Mouse (Mus musculus) frontal cortex, postnatal 25 days (tissue): ENCODE data around the gene Eno3.

Source experiments
- DNase-seq, 2 experiments: peaks; one replicate each; pipeline ENCODE4 v3.0.0; 2022; ENCODE audit warnings: low spot score in 2 of 2

The Eno3 gene

DNA sequence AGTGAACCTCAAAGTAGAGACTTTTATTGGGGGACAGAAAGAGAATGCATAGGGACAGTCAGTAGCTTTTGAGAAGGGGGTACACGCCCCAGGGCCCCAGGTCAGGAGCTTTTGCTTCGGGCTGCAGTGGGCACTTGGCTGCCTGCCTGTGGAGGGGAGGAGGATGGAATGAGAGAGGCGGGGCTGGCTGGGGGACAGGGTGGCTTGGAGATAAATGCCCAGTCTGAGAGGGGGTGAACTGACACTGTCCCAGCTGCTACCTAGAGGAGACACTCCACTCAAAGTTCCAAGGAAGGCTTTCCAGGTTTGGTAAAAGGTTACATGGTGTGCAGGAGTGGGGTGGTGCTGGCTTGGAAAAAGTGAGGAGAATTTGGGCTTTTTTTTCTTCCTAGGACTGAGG lies at the start of gene Eno3:
Eno3 (plus strand) TSS at position 239 of the 400 bp plus-strand sequence.
- no peak for DNase-seq

GRCm38 (mm10) chr11:70607611-70608010 lies 49.4 kb upstream of the Eno3 start:
- no peak for DNase-seq

- DNase-seq: no peak
These were observed 48.5 kb upstream of the Eno3 start for GRCm38 (mm10) chr11:70608381-70609066.

DNA sequence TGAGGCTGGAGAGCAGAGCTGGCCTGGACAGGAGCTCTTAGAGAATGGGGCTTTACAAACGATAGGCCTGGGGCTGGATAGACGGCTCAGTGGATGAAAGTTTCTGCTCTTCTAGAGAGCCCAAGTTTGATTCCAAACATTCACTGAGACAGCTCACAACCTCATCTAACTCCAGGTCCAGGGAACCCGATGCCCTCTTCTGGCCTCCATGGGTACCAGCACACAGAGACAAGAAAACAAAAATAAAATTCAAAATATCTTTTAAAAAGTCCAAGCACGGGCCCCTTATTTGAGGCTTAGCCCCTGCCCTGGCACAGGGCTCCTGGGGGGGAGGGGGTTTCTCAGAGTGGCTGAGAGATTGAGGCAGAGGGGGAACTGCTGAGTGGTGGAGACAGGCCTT lies 46.2 kb upstream of the Eno3 start:
- no peak for DNase-seq

DNA sequence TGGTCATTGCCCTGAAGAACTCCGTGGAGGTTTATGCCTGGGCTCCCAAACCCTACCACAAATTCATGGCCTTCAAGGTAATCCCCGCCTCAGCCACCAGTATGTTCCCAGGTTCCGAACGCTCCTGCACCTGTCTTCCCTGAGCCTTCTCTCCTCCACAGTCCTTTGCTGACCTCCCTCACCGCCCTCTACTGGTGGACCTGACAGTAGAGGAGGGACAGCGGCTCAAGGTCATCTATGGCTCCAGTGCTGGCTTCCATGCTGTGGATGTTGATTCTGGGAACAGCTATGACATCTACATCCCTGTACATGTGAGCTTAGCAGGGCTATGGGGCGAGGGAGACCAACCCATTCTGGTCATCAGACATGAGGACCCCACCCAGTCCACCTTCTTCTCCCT lies 44.5 kb upstream of the Eno3 start:
- DNase-seq: no peak

DNA sequence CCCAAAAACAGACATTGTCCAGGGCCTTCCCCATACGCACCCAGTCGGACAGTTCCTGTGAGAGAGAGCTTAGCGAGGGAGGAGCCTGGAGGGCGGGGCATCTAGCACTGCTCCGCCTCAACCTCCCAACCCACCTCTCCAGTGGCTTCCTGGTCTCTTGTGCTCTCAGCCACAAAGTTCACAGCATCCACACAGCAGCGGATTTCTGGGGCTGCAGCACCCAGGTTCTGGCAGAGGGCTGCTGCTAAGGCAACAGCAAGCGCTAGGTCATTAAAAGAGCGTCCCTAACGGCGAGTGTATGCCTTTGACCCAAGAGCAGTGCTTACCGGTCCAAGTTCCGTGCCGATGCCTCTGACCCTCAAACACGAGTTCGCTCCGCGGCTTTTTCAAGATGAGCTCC lies 41.9 kb upstream of the Eno3 start:
- DNase-seq: no peak

DNA sequence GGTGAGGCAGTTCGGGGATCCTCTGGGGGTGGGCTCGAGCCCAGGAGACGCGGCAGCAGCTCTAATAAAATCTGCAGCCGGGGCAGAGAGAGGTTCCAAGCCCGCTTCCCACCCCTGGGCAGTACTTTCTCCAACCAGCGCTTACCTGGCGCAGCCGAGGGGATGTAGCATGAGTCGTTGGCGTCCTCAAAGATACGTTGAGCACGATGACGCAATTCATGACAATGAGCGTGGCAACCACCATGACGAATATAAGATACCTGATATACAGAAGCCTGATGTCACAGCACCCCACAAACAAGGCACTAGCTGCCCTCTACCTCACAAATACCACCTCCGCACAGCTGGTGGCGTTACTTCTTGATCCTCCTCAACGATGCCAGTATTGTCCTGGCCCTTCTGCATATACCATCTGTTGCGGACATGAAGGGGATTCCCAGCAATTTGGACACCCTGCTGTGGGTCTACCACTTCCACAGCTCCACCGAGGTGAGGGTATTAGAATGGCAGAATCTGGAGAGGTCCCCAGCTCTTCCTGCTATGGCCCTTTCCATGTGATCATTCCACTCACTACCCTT lies 41.4 kb upstream of the Eno3 start, which contains the start of gene 4930544D05Rik:
4930544D05Rik (plus strand) TSS at position 333 of the 578 bp plus-strand sequence.
- no peak for DNase-seq

- no peak for DNase-seq
These were observed 37.9 kb upstream of the Eno3 start, which contains the start of gene Chrne for GRCm38 (mm10) chr11:70619101-70619500. TSS of gene Chrne (minus strand) at chr11:70619216.

GRCm38 (mm10) chr11:70621972-70622814 lies 34.8 kb upstream of the Eno3 start:
- DNase-seq: no peak

GRCm38 (mm10) chr11:70623053-70623742 lies 33.8 kb upstream of the Eno3 start:
- no peak for DNase-seq

DNA sequence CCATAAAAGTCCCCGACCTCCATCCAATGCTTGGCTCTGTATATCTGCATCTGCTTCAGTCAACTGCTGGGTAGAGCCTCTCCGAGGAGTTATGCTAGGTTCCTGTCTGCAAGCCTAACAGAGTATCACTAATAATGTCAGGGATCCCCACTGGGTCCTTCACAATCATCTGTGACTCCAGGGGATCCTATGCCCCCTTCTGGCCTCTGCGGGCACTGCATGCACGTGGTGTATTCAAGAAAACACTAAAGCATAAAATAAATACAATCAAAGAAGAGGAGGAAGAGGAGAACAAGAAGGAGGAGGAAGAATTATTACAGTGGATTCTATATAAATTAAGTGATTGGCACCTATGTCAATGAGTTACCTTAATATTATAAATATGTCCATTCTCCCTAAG lies 31.5 kb upstream of the Eno3 start:
- no peak for DNase-seq

- peak in 1 of 2 experiments; percentile 1 for DNase-seq
These were observed 30.1 kb upstream of the Eno3 start for GRCm38 (mm10) chr11:70626877-70627276.

DNA sequence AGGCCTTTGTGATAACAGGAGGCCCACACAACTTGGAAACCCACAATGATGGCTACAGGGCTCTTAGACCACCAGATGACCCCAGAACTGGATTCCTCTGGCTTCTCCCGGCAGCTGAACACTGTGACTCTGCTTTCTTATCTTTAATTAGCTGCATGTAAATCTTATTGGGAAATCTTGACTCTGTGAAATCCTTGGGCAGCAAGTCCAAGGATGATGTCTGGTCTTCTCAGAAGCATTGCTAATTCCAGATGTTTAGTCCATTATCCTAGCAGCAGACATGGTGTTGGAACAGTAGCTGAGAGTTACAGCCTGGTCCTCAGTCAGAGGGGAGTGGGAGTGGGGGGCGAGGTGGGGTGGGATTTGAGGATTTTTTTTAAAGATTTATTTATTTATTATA lies 28.6 kb upstream of the Eno3 start:
- no peak for DNase-seq

DNA sequence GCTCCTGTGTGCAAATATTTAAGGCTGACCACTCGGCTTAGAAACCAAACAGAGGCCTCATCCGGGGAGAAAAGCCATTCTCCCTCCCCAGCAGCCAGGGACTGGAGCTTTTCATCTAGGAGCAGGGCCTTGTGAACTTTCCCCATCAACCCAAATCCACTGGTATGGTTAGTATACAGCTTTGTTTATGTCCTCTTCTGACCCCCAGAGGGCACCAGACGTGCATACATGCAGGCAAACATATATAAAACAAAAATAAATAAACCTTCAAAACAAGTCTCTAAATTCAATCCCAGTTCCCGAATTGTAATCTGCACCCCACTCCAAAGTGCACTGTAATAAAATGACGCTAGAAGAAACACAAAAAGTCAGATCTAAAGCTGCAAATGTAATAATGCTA lies 27.4 kb upstream of the Eno3 start:
- DNase-seq: no peak

- DNase-seq: no peak
These were observed 26.9 kb upstream of the Eno3 start for GRCm38 (mm10) chr11:70630129-70630528.

DNA sequence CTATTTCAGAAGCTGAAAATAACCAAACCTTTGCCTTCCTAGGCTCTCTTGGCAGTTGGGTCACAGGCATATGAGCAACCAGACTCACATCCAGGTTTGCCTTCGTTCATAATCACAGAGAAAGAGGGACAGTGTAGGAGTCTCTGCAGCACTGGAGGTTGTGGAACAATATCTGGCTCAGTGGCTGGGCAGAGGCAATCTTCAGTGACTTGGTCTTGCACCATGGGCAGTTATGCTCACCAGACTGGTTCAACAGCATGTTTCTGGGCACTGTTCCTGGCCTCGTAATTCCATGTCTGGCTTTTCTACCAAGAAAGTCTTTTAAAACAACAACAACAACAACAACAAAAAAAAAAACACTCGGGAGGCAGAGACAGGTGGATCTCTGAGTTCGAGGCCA lies 21.4 kb upstream of the Eno3 start:
- no peak for DNase-seq

DNA sequence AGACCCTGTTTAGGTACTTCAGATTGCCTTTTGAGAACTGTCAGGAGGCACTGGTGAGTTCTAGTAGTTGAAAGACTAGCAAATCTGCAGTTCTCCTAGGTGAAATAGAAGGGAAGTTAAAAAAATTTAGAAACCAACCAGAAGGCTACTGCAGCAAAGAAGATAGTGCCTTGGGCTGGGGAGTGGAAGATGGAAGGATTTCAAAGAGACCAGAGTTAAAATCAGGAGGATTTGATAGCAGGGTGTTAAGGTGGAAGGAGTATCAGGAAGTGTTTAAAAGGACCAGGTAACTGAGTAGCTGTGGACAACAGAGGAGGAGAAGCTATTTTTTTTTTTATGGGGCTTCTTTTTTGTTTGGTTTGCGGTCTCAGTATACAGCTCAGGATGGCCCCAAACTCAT lies 19.2 kb upstream of the Eno3 start:
- no peak for DNase-seq

GRCm38 (mm10) chr11:70638293-70638692 lies 18.7 kb upstream of the Eno3 start:
- no peak for DNase-seq

- DNase-seq: peak in 1 of 2 experiments; percentile 1
These were observed 18.2 kb upstream of the Eno3 start, which contains the start of gene Gp1ba for GRCm38 (mm10) chr11:70638714-70639278. TSS of gene Gp1ba (plus strand) at chr11:70639122.

GRCm38 (mm10) chr11:70639976-70640375 lies 17.0 kb upstream of the Eno3 start:
- DNase-seq: no peak

DNA sequence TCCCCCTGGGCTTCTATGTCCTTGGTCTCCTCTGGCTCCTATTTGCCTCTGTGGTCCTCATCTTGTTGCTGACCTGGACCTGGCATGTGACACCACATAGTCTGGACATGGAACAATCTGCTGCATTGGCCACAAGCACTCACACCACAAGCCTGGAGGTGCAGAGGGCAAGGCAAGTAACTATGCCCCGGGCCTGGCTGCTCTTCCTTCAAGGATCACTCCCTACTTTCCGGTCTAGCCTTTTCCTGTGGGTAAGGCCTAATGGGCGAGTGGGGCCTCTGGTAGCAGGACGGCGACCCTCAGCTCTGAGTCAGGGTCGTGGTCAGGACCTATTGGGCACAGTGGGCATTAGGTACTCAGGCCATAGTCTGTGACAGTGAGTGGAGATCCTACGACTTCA lies 15.8 kb upstream of the Eno3 start:
- no peak for DNase-seq

GRCm38 (mm10) chr11:70643051-70643450 lies 14.0 kb upstream of the Eno3 start:
- no peak for DNase-seq
